Mouse (Mus musculus) heart, adult 8-10 months (tissue): ENCODE data around the gene Adam15. TPM values are rescaled to one million over a fixed set of nuclear protein-coding genes. Genes with fewer than 3 reads are reported as not detected.

Experiments
- DNase-seq: peaks from one replicate; pipeline ENCODE4 v3.0.0; 2022; ENCODE audit warnings: low spot score
- total RNA-seq, 4 experiments: library from RNA; stranded (reverse); gene quantifications; 2 replicates each; pipeline ENCODE4 v1.2.4; 2022

The Adam15 gene
- total RNA-seq: 10 to 100 TPM; 43.3 to 52.5 (median 48.6) TPM

DNA sequence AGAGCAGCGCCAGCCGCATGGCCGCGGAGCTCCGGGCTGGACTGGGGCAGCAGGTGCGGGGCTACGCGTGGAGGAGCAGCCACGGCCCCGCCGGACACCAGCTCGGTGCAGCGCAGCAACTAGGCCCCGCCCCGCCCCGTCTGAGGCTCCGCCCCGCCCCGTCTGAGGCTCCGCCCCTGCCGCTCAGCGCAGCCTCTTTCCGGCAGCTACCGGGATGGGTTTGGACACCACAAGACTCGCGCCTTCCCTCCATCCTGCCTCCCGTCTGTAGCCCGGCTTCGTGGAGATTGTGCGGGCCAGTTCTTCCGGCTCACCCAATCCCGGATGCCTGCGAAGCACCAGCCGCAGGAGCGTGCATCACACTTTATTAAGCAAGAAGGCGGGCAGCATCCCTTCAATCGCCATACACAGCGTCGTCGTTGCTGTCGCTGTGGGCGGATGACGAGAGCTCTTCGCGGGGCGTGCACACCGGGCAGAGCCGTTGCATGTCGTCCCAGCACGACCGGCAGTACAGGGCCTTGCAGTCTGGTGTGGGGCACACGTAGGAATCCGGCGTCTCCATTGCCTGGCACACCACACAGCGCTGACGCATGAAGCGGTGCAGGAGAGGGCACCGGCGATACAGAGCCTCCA is at the start of gene Adam15:
Gene Adam15 (minus strand): TSS at position 128 of the 633 bp plus-strand sequence.
- DNase-seq: peak; percentile 90

- DNase-seq: no peak
Observed at GRCm38 (mm10) chr3:89396654-89397005, 46.8 kb upstream of the Adam15 start.

DNA sequence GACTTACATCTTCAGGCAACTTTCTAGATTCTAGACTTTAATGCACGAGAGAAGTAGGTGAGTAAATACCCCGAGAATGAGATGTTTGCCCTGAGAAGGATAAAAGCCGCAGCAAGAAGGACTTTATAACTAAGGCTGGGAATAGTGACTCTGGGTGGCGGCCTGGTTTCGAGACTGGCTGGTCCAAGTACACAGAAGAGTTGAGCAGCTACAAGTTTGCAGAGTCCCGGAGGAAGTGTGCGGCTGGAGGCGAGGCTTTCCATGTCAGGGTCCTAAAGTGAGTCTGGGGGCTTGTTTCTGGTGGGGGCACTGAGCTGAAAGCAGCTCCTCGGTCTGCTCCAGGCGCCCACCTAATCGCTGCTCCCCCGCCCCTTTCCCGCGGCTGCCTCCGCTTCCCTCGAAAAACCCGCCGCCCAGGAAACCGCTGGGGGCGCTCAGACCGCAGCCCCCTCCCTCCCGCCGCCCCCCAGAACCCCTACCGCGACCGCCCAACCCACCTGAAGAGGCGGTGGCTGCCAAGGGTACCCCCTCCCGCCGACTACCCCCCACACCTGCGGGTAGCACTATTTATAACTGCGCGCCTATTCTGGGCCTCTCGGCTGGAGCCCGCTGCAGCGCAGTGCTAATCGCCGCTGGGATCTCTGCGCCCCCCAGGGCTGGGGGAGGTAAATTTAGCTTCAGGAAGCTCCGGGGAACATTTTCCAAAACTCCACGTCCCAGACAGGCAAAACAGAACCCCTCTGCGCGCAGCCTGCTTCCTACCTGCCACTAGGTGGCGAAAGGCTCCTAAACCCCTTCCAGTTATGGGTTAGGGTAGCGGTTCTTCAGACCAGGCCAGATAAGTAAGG is 46.2 kb upstream of the Adam15 start:
- DNase-seq: peak; percentile 75

DNA sequence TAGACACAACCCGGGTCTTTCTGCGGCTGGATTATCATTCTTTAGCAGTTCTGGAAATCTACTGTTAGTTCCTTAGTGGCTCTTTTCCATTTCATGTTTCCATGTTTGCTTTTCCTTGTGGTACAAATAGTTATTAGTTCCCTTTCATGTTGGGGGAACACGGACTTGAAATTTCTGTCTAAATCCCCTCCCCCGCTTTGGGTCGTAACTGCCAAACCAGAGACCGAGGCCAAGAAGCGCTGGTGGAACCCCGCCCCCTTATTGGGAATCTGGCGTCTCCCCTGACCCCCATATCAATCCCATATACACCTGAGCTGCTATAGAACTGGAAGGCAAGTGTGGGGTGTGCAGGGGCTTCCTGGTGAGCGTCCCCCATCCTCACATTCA is 45.6 kb upstream of the Adam15 start:
- no peak for DNase-seq

GRCm38 (mm10) chr3:89394894-89395256 is 45.1 kb upstream of the Adam15 start:
- peak; percentile 87 for DNase-seq

DNA sequence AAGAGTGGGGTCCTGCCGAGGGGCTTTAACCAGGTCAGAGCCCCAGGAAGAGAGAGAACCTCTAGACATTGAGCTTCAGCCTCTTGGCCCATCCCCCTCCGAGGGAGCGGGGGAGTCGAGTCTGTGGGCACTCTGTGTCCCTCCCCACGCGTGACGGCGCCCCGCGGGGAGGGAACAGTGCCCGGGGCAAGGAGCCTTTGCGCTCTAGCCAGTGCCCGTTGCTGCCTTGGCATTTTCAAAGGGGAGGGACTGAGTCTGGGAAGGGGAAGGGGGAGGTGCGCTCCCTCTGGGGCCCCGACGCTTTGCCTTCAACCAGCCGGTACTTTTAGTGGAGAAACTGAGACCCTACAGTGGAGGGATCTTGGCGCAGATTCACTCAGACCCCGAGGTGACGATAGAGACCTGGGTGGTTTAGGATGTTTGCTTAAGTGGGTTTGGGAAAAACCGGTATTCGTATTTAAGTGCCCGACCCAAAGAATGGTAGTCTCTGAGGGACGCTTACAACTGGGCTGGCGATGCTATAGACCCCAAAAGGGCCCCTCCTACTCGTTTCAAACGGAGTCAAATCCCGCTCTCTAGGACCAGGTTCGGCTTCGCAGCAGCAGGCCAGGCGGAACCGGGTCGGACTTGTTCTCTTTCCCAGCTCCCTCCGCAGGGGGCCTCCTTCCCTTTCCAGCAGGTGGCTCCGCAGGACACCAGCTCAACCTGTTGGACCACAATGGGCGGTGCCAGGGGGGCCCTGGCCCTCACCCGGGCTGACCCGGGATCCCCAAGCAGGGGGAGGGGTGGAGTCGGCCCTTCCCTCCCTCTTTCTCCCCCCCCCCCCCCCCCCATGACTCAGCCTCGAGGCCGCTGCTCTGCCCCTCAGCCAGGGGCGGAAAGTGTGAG is 44.5 kb upstream of the Adam15 start, which contains the start of gene Zbtb7b:
Gene Zbtb7b (minus strand): TSS at position 771 of the 888 bp plus-strand sequence.
- peak; percentile 70 for DNase-seq

GRCm38 (mm10) chr3:89393605-89394004 is 43.8 kb upstream of the Adam15 start:
- peak; percentile 99 for DNase-seq

- DNase-seq: peak; percentile 18
Observed at GRCm38 (mm10) chr3:89392871-89393311, 43.1 kb upstream of the Adam15 start.

DNA sequence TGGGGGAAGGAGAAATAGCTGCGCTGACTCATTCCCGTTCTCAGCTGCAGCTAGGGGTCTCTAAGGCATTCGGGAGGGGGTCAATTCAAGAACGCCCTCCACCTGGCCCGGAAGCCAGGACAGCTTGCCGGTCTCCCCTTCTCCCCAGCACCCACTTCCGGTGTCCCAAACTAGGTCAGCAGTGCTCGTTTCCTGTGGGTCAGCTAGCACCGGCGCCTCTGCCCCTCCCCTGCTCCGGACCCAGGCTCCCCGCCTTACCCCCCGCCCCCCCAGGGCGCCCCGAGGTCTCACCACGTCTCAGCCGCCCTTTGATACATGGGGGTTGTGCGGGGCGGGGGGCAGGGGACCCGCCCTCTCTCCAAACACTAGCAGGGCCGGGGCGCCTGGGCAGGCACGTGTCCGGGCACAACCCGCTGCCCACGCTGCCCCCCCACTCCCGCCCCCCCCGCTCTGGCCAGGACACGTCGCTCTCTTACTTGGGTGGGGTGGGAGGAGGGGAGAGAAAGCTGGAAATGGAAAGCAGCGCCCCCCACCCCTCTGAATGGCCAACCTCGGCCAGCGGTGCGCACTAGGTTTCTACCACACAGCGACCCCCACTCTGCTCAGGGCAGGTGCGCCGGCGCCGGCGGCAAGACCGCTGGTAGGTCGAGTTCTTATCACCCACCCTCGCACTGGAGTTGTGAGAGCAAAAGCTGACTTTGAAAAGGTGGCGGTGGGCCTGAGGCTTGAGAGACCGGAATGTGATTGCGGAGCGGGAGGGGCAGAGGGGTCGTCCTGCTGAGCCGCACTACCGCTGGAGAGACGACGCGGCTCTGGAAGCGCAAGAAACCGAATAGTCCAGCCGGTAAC is 42.1 kb upstream of the Adam15 start:
- DNase-seq: peak; percentile 72

DNA sequence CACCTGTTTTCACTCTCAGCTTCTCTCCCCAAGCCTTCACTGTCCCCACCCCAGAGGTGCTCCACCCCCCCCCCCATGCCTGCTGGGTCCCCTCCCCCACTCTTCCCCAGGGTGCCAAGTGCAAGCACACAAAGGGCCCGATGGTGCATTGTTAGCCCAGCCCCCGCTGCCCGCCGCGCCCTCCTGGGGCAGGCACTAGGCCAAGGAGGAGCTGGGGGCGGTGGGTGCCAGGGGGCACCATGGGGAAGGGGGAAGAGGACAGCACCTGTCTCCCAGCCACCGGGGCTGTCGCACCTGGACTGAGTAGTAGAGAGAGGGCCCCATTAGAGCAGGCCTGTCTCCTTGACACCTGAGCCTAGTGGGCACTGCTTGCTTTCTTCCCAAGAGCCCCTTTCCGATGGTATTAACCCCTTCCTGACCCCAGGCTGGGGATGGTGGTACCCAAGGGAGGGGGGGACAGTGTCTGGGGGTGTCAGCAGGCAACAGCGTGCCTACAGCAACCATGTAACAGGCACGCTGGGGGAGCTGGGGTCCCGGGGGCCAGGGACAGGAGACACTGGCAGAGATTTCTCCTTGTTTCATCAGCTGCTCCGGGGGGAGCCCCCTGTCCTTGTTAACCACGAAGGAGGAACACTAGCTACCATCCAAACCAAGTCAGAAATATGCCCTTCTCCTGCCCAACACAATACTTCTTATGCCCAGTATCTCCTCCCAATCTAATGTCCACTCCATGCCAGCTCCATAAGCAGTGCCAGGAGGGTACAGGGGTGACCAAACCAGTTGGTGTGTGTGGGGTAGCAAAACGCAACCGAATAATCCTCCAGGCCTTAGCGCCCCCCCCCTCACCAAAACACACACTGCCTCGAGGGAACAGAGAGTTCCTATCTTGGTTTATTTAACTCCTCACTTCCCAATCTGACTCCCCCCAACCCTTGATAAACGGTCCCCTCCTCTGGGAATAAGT is 41.2 kb upstream of the Adam15 start:
- peak; percentile 19 for DNase-seq

DNA sequence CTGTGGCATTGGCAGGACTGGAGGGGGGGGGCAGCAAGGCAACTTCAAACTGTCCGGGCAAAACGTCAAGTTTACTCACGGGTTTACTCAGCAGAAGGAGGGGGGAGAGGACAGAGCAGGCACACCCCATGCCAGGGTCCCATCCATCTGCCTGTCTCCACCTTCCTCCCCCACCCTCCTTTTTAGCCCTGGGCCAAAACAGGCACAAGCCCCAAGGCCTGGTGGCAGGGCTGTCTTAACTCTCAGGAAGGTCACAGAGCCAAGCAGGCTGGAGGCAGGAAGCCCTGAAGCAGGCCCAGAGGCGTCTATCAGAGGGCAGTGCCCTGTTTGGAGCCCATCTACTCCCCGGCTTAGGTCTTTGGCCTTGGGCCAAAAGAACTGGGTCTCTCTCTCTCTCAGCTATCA is 40.3 kb upstream of the Adam15 start:
- peak; percentile 55 for DNase-seq

- DNase-seq: peak; percentile 29
Observed at GRCm38 (mm10) chr3:89388901-89389740, 39.3 kb upstream of the Adam15 start.

DNA sequence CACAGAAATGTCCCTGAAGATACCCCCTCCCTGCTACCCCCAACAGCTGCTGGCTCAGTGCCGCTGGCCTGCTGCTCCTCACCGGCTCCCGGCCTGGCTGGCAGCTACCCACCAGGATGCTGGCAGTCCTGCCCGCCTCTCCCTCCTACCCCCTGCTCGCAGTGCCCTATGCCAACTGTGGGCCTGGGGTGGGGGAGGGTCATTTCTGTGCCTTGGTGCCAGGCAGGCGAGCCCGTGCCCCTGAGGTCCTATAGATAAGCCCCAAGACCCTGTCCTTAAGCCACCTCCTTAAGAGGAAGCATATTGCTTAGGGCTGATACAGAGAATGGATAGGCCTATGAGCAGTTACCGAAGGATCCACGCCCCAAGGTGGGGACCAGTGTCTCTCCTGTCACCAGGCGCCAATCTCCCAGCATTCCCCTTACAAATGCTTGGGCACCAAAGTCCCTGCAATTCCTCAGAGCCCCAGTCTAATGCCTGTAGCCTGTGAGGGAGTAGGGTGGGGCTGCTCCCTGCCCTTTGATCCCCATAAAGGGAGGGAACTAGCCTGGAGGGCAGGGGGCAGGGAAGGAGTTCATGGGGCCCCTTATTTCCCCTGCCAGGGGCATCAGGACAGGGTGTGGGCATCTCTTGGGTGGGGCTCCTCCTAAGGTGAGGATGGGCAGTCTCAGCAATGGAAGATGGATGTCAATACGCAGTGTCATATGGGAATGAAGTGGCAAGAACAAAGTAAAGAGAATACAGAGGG is 38.5 kb upstream of the Adam15 start:
- peak; percentile 50 for DNase-seq

- no peak for DNase-seq
Observed at GRCm38 (mm10) chr3:89387632-89388031, 37.8 kb upstream of the Adam15 start.

DNA sequence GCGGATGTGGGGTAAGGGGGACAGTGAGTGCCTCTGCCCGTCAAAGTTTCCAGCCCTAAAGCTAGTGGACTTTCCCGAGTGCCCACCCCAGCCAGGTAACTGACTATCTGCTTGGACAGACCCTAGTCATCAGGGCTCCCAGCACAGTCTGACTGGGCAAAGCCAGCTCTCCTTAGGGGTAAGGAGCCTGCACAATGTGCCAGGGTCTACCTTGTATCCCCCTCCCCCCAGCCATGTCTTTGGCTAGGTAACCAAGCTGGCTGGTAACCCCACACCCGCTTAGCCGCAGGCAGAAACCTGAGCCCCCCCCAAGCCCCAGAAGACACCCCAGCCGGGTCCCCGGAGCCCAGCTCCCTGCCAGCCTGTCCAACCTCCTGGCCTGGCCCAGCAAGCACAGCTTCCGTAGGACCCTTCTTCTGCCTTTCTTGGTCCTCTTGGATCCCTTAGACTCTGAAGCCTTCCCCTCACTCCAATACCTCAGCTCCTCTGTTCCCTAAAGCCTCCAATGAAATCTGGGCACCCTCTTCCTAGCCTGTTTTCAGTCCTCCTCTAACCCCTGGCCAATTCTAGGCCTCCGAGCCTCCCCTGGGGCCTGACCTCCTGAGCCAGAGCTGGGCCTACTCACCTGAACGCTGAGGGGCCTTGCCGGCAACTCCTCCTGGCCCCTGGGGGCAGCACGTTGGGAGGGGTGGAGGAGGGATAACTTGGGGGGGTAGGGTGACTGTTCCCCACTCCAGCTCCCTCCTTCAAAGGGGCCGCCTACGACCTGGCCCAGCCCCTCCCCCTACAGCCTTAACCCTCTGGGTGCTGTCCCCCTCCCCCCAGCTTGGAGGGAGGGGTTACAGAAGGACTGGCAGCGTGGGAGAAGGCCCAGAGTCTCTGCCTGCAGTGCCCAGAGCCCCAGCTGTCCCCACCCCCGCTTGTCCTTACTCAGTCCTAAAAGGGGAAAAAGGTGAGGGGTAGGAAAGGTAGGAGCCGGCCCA is 36.9 kb upstream of the Adam15 start:
- no peak for DNase-seq

DNA sequence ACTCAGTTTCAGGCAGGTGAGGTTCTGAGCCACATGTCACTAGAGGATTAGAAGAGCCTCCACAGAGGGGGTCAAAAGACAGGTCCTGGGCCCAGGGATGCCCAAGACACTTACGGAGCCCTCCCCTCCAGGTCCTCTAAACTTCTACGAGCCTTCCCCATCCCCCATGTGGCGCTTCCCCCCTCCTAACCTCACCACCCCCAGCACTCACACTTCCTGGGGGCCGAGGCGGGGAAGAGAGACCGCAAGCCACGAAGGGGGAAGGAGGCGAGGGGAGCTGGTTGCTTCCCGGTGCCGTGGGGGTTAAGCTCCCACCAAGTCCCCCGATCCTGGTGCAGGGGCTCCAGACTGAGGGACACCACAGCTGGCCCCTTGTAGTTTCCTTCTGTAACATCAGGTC is 35.7 kb upstream of the Adam15 start:
- no peak for DNase-seq
